Mouse (Mus musculus): ENCODE data around the gene Kctd21.

DNA sequence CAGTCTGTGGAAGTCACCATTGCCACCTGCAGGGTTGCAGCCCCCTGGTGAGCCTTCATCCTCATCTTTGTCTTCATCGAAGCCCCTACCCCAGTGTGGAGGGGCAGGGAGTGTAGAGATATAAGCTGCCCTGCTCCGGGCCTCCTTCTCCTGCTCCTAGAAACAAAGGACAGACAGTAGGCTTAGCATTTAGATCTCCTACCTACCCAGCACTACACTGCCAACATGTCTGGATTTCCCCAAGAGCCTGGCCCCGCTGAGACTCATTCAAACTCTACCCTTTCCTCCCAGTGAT lies 21.8 kb upstream of the Kctd21 start:
- TF ChIP-seq CTCF (conservative IDR thresholded peaks at IDR 0.05; ENCODE audit: low read length), result no peak
- no peak for TF ChIP-seq POU5F1 (IDR thresholded peaks at IDR 0.05; ENCODE audit: borderline replicate concordance, low read length)
